Mouse (Mus musculus) left cerebral cortex, postnatal 10 days (tissue): ENCODE measurements at regions not wholly inside any gene's neighbourhood (a gene's known extent, or its start where the extent isn't known, plus 50 kb on each side); places are given as distances from the start of the nearest gene placed in this dataset.
A peak's percentile ranks its signal among the peaks of the same experiment; 100 is the strongest.

Experiments
- DNase-seq, 2 experiments: peaks; one replicate each; pipeline ENCODE4 v3.0.0; 2021 to 2022; ENCODE audit warnings: low spot score in 2 of 2, mixed read lengths in 1 of 2; ENCODE audit errors: extremely low spot score in 1 of 2
- intact Hi-C: fragments of 180-260 bp; cut with DNase I; formaldehyde crosslinking; loops from one replicate; pipeline ENCODE4 v1.15.1; 2025

GRCm38 (mm10) chr10:95729890-95730289, 56.6 kb upstream of the Anapc15-ps start:
- intact Hi-C loops, result no loop called here
- no peak for DNase-seq

DNA sequence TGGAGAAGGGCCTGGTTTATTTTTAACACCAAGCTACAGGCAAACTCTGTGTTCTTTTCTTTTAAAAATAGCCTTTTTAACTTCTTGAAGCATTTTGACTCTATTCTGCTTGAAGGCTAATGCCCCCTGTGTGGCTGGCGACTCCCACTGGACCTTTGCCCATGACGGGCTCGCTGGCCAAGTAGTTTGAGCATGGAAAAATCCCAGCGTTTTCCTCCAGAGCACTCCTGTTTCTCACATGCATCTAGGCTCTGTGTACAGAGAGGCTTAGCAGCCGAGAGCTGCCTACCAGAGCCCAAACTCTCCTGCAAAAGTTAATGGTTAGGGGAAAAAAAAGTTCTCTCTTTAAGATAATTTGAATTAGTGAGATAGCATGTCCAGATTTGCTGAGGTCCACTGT, 52.7 kb upstream of the Anapc15-ps start:
- intact Hi-C loops, result no loop called here
- peak; percentile 39 to 59 for DNase-seq

GRCm38 (mm10) chr10:95725349-95725748, 52.1 kb upstream of the Anapc15-ps start:
- no peak for DNase-seq
- intact Hi-C loops, result no loop called here
